Mouse (Mus musculus): ENCODE measurements around the gene Parp16. TPM values are rescaled to one million over a fixed set of nuclear protein-coding genes. Genes with fewer than 3 reads are reported as not detected.

Gene Parp16
- total and polyA plus RNA-seq, 3 experiments: 0.44 to 1.7 (median 0.81) TPM

DNA sequence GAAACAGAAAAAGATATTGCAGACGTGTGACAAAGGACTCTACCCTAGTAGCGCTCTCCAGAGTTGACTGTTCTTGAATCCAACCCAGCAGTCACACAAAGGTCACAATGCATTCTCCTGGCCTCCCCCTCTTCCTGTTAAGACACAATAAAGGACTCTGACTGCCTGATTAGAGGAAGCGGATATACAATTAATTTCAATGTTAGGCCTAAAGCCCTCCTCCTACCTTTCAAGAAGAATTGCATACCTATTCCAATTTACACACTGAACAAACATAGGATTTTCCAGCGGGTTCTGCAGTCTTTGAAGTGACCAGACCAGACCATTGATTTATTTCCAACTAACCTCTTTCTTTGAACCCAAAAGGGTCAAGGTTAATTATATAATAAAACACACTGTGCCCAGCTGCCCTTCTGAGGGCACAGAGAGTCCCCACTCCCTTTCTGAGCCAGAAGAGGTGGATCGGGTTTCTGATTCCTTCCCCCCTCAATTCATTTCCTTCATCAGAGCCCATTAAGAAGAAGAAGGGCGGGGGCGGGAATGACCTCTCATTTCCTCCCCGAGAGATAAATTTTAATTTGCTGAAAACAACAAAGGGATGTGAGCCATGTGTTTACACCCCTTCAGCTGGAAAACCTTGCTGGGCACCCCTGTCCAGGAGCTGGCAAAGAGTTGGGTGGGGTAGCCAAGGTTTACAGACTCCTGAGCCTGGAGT is 3.2 kb upstream of the Parp16 start:
- Histone ChIP-seq H3K9me3 (replicated peaks; ENCODE audit: low read length) (no peaks in the 10 kb centered on the region), H3K36me3 (replicated peaks in 1 of 2; ENCODE audit: control insufficient read depth in 1 of 2, insufficient read depth in 1 of 2, low read length in 1 of 2) (no peaks in the 10 kb centered on the region), H3K4me2 (ENCODE audit: insufficient read depth, low read depth, poor library complexity, severe bottlenecking) (no peak overlapping the region), H3K27me3 (replicated peaks) (no peaks in the 10 kb centered on the region), H3K79me2 (replicated peaks; ENCODE audit: control insufficient read depth, extremely low read depth, insufficient read depth, poor library complexity, severe bottlenecking) (no peaks in the 10 kb centered on the region), H3K27ac (ENCODE audit: insufficient read depth, low read depth) (no peak overlapping the region), H3K4me3 (replicated peaks in 1 of 3; ENCODE audit: low read depth in 2 of 3, low read length in 2 of 3, poor library complexity in 1 of 3) (no peak overlapping the region), H3K4me1 (ENCODE audit: control insufficient read depth in 1 of 2, insufficient read depth in 2 of 2) (peaks cover 8 to 29% of the 10 kb centered on the region in 2 experiments), H3K9ac (ENCODE audit: insufficient read depth, low read depth) (no peak overlapping the region)
- dilution Hi-C loops (cut with MboI; ENCODE audit: extremely low pct_ligation_motif_present, extremely low pct_unique_long_range_greater_than_20kb, low sequenced_read_pairs) (no loop called here), in situ Hi-C loops (cut with MboI; ENCODE audit: low pct_ligation_motif_present, low pct_unique_long_range_greater_than_20kb, low sequenced_read_pairs) (no loop called here)
- no peak for DNase-seq (ENCODE audit: extremely low read depth)
- TF ChIP-seq JUND (conservative IDR thresholded peaks at IDR 0.05; ENCODE audit: low read depth, low read length) (no peak), TCF12 (IDR thresholded peaks at IDR 0.05; ENCODE audit: low read depth, low read length) (no peak), SIN3A (IDR thresholded peaks at IDR 0.05; ENCODE audit: low read length) (no peak), UBTF (IDR thresholded peaks at IDR 0.05; ENCODE audit: low read depth, low read length) (no peak), MYC (IDR thresholded peaks at IDR 0.05; ENCODE audit: low read depth, low read length) (no peak), KAT2A (IDR thresholded peaks at IDR 0.05; ENCODE audit: insufficient replicate concordance, low read length) (no peak), MAZ (IDR thresholded peaks at IDR 0.05; ENCODE audit: low read depth, low read length) (no peak), EP300 (IDR thresholded peaks at IDR 0.05; ENCODE audit: low read length) (no peak), ZKSCAN1 (IDR thresholded peaks at IDR 0.05; ENCODE audit: borderline replicate concordance, low read depth, low read length) (no peak), MXI1 (IDR thresholded peaks at IDR 0.05; ENCODE audit: low read depth, low read length) (no peak), CTCF (conservative IDR thresholded peaks at IDR 0.05 in 1 of 2, IDR thresholded peaks at IDR 0.05 in 1 of 2; ENCODE audit: low read depth in 2 of 2, low read length in 2 of 2) (no peak), RAD21 (IDR thresholded peaks at IDR 0.05; ENCODE audit: low read depth, low read length) (no peak), ELF1 (IDR thresholded peaks at IDR 0.05; ENCODE audit: low read depth, low read length) (no peak), NRF1 (IDR thresholded peaks at IDR 0.05; ENCODE audit: low read depth, low read length) (no peak), E2F4 (IDR thresholded peaks at IDR 0.05; ENCODE audit: insufficient replicate concordance, low read depth, low read length) (no peak), BHLHE40 (IDR thresholded peaks at IDR 0.05; ENCODE audit: low read depth, low read length) (no peak), ETS1 (conservative IDR thresholded peaks at IDR 0.05; ENCODE audit: low read depth, low read length) (no peak), ZC3H11A (IDR thresholded peaks at IDR 0.05; ENCODE audit: low read depth, low read length) (no peak)

DNA sequence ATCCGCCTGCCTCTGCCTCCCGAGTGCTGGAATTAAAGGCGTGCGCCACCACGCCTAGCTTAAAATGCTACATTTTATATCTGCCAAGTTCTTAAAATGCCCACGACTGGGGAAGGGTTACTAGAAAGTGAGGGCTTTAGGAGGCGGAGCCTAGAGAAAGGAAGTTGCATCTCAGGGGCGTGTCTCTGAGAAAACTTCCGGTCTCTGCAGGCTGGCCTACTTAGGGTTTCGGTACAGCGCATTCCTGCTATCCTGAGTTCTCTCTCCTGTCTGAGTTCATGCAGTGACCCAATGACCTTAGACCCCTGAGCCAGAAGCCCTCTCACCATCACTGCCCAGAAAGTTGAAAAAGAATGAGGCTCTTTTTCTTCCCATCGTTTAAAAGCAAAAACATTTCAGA is 1.9 kb upstream of the Parp16 start:
- Histone ChIP-seq H3K4me3 (replicated peaks in 1 of 3; ENCODE audit: low read depth in 2 of 3, low read length in 2 of 3, poor library complexity in 1 of 3) (no peak overlapping the region), H3K9me3 (replicated peaks; ENCODE audit: low read length) (no peaks in the 10 kb centered on the region), H3K27me3 (replicated peaks) (no peaks in the 10 kb centered on the region), H3K36me3 (replicated peaks in 1 of 2; ENCODE audit: control insufficient read depth in 1 of 2, insufficient read depth in 1 of 2, low read length in 1 of 2) (no peaks in the 10 kb centered on the region), H3K9ac (ENCODE audit: insufficient read depth, low read depth) (no peak overlapping the region), H3K4me1 (ENCODE audit: control insufficient read depth in 1 of 2, insufficient read depth in 2 of 2) (peaks cover 13 to 34% of the 10 kb centered on the region in 2 experiments), H3K27ac (ENCODE audit: insufficient read depth, low read depth) (no peak overlapping the region), H3K4me2 (ENCODE audit: insufficient read depth, low read depth, poor library complexity, severe bottlenecking) (no peak overlapping the region), H3K79me2 (replicated peaks; ENCODE audit: control insufficient read depth, extremely low read depth, insufficient read depth, poor library complexity, severe bottlenecking) (no peaks in the 10 kb centered on the region)
- no peak for TF ChIP-seq CHD2 (IDR thresholded peaks at IDR 0.05; ENCODE audit: low read length)
- no peak for DNase-seq (ENCODE audit: extremely low read depth)
- in situ Hi-C loops (cut with MboI; ENCODE audit: low pct_ligation_motif_present, low pct_unique_long_range_greater_than_20kb, low sequenced_read_pairs): no loop called here
- dilution Hi-C loops (cut with MboI; ENCODE audit: extremely low pct_ligation_motif_present, extremely low pct_unique_long_range_greater_than_20kb, low sequenced_read_pairs): no loop called here
